Mouse (Mus musculus): Measurements from ENCODE around the gene Sez6. TPM values are rescaled to one million over a fixed set of nuclear protein-coding genes. Genes with fewer than 3 reads are reported as not detected.

Gene Sez6
- polyA plus RNA-seq, 1 experiment from 2014 or later, result 0.15 TPM

GRCm38 (mm10) chr11:78006446-78006845 is 75.8 kb downstream of the Sez6 start:
- H3K27me3 ChIP-seq (ENCODE audit: control insufficient read depth, insufficient read depth, low read length), result no peaks in the 10 kb centered on the region
- H3K36me3 ChIP-seq (ENCODE audit: control insufficient read depth, insufficient read depth, low read length), result peaks cover 77% of the 10 kb centered on the region
- peaks cover 5 to 26% of the 10 kb centered on the region in 2 experiments; a peak in 3 of 4 replicates for H3K4me1 ChIP-seq (ENCODE audit: control insufficient read depth in 2 of 2, insufficient read depth in 2 of 2, low read length in 2 of 2)
- peak overlapping the region; percentile 85 to 86 for H3K27ac ChIP-seq (replicated peaks in 1 of 2; ENCODE audit: control insufficient read depth in 1 of 2, insufficient read depth in 1 of 2, low read depth in 2 of 2, low read length in 2 of 2)
- H3K9ac ChIP-seq (ENCODE audit: low read length), result no peak overlapping the region; the same call in 1 of the 2 replicates
- no peaks in the 10 kb centered on the region for H3K9me3 ChIP-seq (ENCODE audit: control insufficient read depth, low read length)
- 55% methylated on average over 5 of the region's 5 CpGs for WGBS
- H3K4me3 ChIP-seq (ENCODE audit: control insufficient read depth in 1 of 2, insufficient read depth in 1 of 2, low read depth in 1 of 2, low read length in 2 of 2), result no peak overlapping the region
- peak overlapping the region; percentile 40 for H3K4me2 ChIP-seq (ENCODE audit: low read length)
- ATAC-seq (ENCODE audit: insufficient number of reproducible peaks, insufficient read depth, low FRiP score, low read depth), result peak; percentile 64

DNA sequence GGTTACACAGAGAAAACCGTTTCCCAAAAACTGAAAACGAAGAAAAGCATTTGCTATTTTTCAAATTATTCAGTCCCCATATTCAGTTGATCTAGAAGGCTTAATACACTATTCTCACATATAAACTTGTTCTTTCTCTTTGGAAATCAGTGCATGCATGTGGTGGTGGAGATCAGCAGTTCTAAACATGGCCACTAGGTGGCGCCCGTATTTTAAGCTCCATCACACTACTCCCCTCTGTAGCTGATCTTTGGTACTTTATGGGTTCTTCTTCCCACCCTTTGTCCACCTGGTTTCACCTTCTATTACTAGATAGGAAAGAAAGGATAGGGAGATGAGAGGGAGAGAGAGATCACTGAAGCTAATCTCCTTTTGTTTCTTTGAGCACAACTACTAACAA is 89.1 kb downstream of the Sez6 start:
- H3K9me3 ChIP-seq (ENCODE audit: control insufficient read depth, low read length), result no peaks in the 10 kb centered on the region
- H3K4me3 ChIP-seq (ENCODE audit: control insufficient read depth in 1 of 2, insufficient read depth in 1 of 2, low read depth in 1 of 2, low read length in 2 of 2), result no peak overlapping the region
- no peak overlapping the region for H3K9ac ChIP-seq (ENCODE audit: low read length)
- WGBS, result 23% methylated on average over 4 of the region's 4 CpGs
- H3K4me1 ChIP-seq (ENCODE audit: control insufficient read depth in 2 of 2, insufficient read depth in 2 of 2, low read length in 2 of 2), result no peaks in the 10 kb centered on the region
- H3K27ac ChIP-seq (replicated peaks in 1 of 2; ENCODE audit: control insufficient read depth in 1 of 2, insufficient read depth in 1 of 2, low read depth in 2 of 2, low read length in 2 of 2), result no peak overlapping the region
- no peak overlapping the region for H3K4me2 ChIP-seq (ENCODE audit: low read length)
- no peaks in the 10 kb centered on the region for H3K27me3 ChIP-seq (ENCODE audit: control insufficient read depth, insufficient read depth, low read length)
- H3K36me3 ChIP-seq (ENCODE audit: control insufficient read depth, insufficient read depth, low read length), result peaks cover 96% of the 10 kb centered on the region
- ATAC-seq (ENCODE audit: insufficient number of reproducible peaks, insufficient read depth, low FRiP score, low read depth), result no peak

GRCm38 (mm10) chr11:78023607-78024006 is 93.0 kb downstream of the Sez6 start:
- Histone ChIP-seq H3K9ac (ENCODE audit: low read length) (no peak overlapping the region), H3K4me3 (ENCODE audit: control insufficient read depth in 1 of 2, insufficient read depth in 1 of 2, low read depth in 1 of 2, low read length in 2 of 2) (no peak overlapping the region), H3K4me1 (ENCODE audit: control insufficient read depth in 2 of 2, insufficient read depth in 2 of 2, low read length in 2 of 2) (no peaks in the 10 kb centered on the region), H3K36me3 (ENCODE audit: control insufficient read depth, insufficient read depth, low read length) (peaks cover 96% of the 10 kb centered on the region), H3K27ac (replicated peaks in 1 of 2; ENCODE audit: control insufficient read depth in 1 of 2, insufficient read depth in 1 of 2, low read depth in 2 of 2, low read length in 2 of 2) (no peak overlapping the region), H3K9me3 (ENCODE audit: control insufficient read depth, low read length) (no peaks in the 10 kb centered on the region), H3K4me2 (ENCODE audit: low read length) (no peak overlapping the region), H3K27me3 (ENCODE audit: control insufficient read depth, insufficient read depth, low read length) (no peaks in the 10 kb centered on the region)
- 84% methylated on average over 8 of the region's 8 CpGs for WGBS
- ATAC-seq (ENCODE audit: insufficient number of reproducible peaks, insufficient read depth, low FRiP score, low read depth), result no peak

Other genes starting within 250 kb of the Sez6 start
- 4.7 and 5.4 TPM in 2 replicates for gene Nufip2, start 244.6 kb upstream of the Sez6 start, polyA plus RNA-seq (2014; fragmentation: Nextera tagmentation; extraction: Ambion mirVana)
- gene Cryba1, start 205.5 kb upstream of the Sez6 start, polyA plus RNA-seq (2014; fragmentation: Nextera tagmentation; extraction: Ambion mirVana), result not detected in 2 replicates
- gene Myo18a, start 167.6 kb upstream of the Sez6 start, polyA plus RNA-seq (2014; fragmentation: Nextera tagmentation; extraction: Ambion mirVana), result 114 and 115 TPM in 2 replicates
- gene Gm10277, start 143.1 kb upstream of the Sez6 start, polyA plus RNA-seq (2014; fragmentation: Nextera tagmentation; extraction: Ambion mirVana), result 0.84 and 1.1 TPM in 2 replicates
- 3.8 and 3.9 TPM in 2 replicates for gene Pipox, start 36.7 kb upstream of the Sez6 start, polyA plus RNA-seq (2014; fragmentation: Nextera tagmentation; extraction: Ambion mirVana)
- gene Phf12, start 52.0 kb downstream of the Sez6 start, polyA plus RNA-seq (2014; fragmentation: Nextera tagmentation; extraction: Ambion mirVana), result 10.8 and 11.6 TPM in 2 replicates
- gene Dhrs13, start 101.5 kb downstream of the Sez6 start, polyA plus RNA-seq (2014; fragmentation: Nextera tagmentation; extraction: Ambion mirVana), result 14.4 and 18.0 TPM in 2 replicates
- 95.2 and 98.3 TPM in 2 replicates for gene Flot2, start 107.1 kb downstream of the Sez6 start, polyA plus RNA-seq (2014; fragmentation: Nextera tagmentation; extraction: Ambion mirVana)
- 23.9 and 25.7 TPM in 2 replicates for gene Eral1, start 149.6 kb downstream of the Sez6 start, polyA plus RNA-seq (2014; fragmentation: Nextera tagmentation; extraction: Ambion mirVana)
- 17.0 and 19.4 TPM in 2 replicates for gene Fam222b, start 163.9 kb downstream of the Sez6 start, polyA plus RNA-seq (2014; fragmentation: Nextera tagmentation; extraction: Ambion mirVana)
- 18.5 and 25.6 TPM in 2 replicates for gene Traf4, start 234.8 kb downstream of the Sez6 start, polyA plus RNA-seq (2014; fragmentation: Nextera tagmentation; extraction: Ambion mirVana)
- 11.5 and 12.4 TPM in 2 replicates for gene Nek8, start 245.9 kb downstream of the Sez6 start, polyA plus RNA-seq (2014; fragmentation: Nextera tagmentation; extraction: Ambion mirVana)
- gene Tlcd1, start 245.9 kb downstream of the Sez6 start, polyA plus RNA-seq (2014; fragmentation: Nextera tagmentation; extraction: Ambion mirVana), result 14.7 and 16.1 TPM in 2 replicates

All from heart, embryonic 14.5 days (tissue).